Mouse (Mus musculus): ENCODE results near the gene Ddx31. TPM values are rescaled to one million over a fixed set of nuclear protein-coding genes. Genes with fewer than 3 reads are reported as not detected.
A peak's percentile ranks its signal among the peaks of the same experiment; 100 is the strongest.

The Ddx31 gene
- total and polyA plus RNA-seq, 3 experiments: 20.9 to 26.0 TPM; not detected in 1

- TF ChIP-seq ETS1 (IDR thresholded peaks at IDR 0.05; ENCODE audit: low read depth, low read length): no peak
These were observed 12.4 kb downstream of the Ddx31 start (continued) for GRCm38 (mm10) chr2:28852594-28852993.

- Histone ChIP-seq H3K4me3 (ENCODE audit: control insufficient read depth in 1 of 2, insufficient read depth in 1 of 2, low read depth in 2 of 2, low read length in 2 of 2) (no peak overlapping the region), H3K36me3 (ENCODE audit: control insufficient read depth in 1 of 2, insufficient read depth in 2 of 2, low read length in 2 of 2) (peaks cover 2 to 12% of the 10 kb centered on the region in 2 experiments; a peak in 3 of 4 replicates), H3K79me2 (ENCODE audit: control insufficient read depth, insufficient read depth, low read length, poor library complexity) (peaks cover 3% of the 10 kb centered on the region; the same call in 1 of the 2 replicates), H3K9me3 (replicated peaks; ENCODE audit: insufficient read depth, low read length) (no peaks in the 10 kb centered on the region), H3K9ac (ENCODE audit: control insufficient read depth, low read depth, low read length, poor library complexity, severe bottlenecking) (no peak overlapping the region), H3K27me3 (ENCODE audit: control insufficient read depth in 1 of 2, insufficient read depth in 2 of 2, low read length in 2 of 2) (no peaks in the 10 kb centered on the region), H3K4me1 (ENCODE audit: control insufficient read depth in 1 of 2, insufficient read depth in 2 of 2, low read length in 2 of 2) (no peaks in the 10 kb centered on the region; a peak in 1 of 4 replicates), H3K27ac (ENCODE audit: control insufficient read depth, low read depth, low read length) (no peak overlapping the region)
- no peak for TF ChIP-seq ETS1 (IDR thresholded peaks at IDR 0.05; ENCODE audit: low read depth, low read length)
- no peak for TF ChIP-seq TAL1 (IDR thresholded peaks at IDR 0.05; ENCODE audit: low read length)
- no peak for DNase-seq (ENCODE audit: low read depth, low spot score)
These were observed 15.6 kb downstream of the Ddx31 start for GRCm38 (mm10) chr2:28855773-28856172.

GRCm38 (mm10) chr2:28859303-28859702, 19.1 kb downstream of the Ddx31 start:
- TF ChIP-seq E2F4 (IDR thresholded peaks at IDR 0.05; ENCODE audit: borderline replicate concordance, low read depth, low read length) (no peak), JUND (IDR thresholded peaks at IDR 0.05; ENCODE audit: low read depth, low read length) (no peak), MAZ (IDR thresholded peaks at IDR 0.05; ENCODE audit: low read depth, low read length) (no peak), UBTF (IDR thresholded peaks at IDR 0.05; ENCODE audit: borderline replicate concordance, insufficient read depth, low read depth, low read length) (no peak), TCF12 (IDR thresholded peaks at IDR 0.05; ENCODE audit: low read depth, low read length) (peak; percentile 34; the same call in 1 of the 2 replicates), MYB (IDR thresholded peaks at IDR 0.05; ENCODE audit: low read depth, low read length) (no peak), MEF2A (IDR thresholded peaks at IDR 0.05; ENCODE audit: extremely low read depth, insufficient replicate concordance, low read depth, low read length, poor library complexity, severe bottlenecking) (no peak), MXI1 (IDR thresholded peaks at IDR 0.05; ENCODE audit: low read depth, low read length) (peak; percentile 55; the same call in 1 of the 2 replicates), ETS1 (IDR thresholded peaks at IDR 0.05; ENCODE audit: low read depth, low read length) (peak; percentile 67), BHLHE40 (IDR thresholded peaks at IDR 0.05; ENCODE audit: borderline replicate concordance, low read depth, low read length) (no peak), TBP (IDR thresholded peaks at IDR 0.05; ENCODE audit: low read depth, low read length) (no peak), RAD21 (IDR thresholded peaks at IDR 0.05; ENCODE audit: low read depth, low read length) (no peak), USF1 (IDR thresholded peaks at IDR 0.05; ENCODE audit: low read depth, low read length) (no peak), GATA1 (IDR thresholded peaks at IDR 0.05; ENCODE audit: low read depth, low read length) (peak; percentile 47; the same call in 1 of the 2 replicates), SIN3A (IDR thresholded peaks at IDR 0.05; ENCODE audit: low read length) (no peak)
- no peaks in the 10 kb centered on the region; a peak in 1 of 4 replicates for H3K4me1 ChIP-seq (ENCODE audit: control insufficient read depth in 1 of 2, insufficient read depth in 2 of 2, low read length in 2 of 2)
- H3K27me3 ChIP-seq (ENCODE audit: control insufficient read depth in 1 of 2, insufficient read depth in 2 of 2, low read length in 2 of 2): no peaks in the 10 kb centered on the region
- no peaks in the 10 kb centered on the region for H3K9me3 ChIP-seq (replicated peaks; ENCODE audit: insufficient read depth, low read length)
- no peaks in the 10 kb centered on the region for H3K79me2 ChIP-seq (ENCODE audit: control insufficient read depth, insufficient read depth, low read length, poor library complexity)
- H3K27ac ChIP-seq (ENCODE audit: control insufficient read depth, low read depth, low read length): no peak overlapping the region
- H3K4me3 ChIP-seq (ENCODE audit: control insufficient read depth in 1 of 2, insufficient read depth in 1 of 2, low read depth in 2 of 2, low read length in 2 of 2): no peak overlapping the region
- peak; percentile 39 for DNase-seq (ENCODE audit: low read depth, low spot score)
- H3K36me3 ChIP-seq (ENCODE audit: control insufficient read depth in 1 of 2, insufficient read depth in 2 of 2, low read length in 2 of 2): peaks cover 2 to 17% of the 10 kb centered on the region in 2 experiments; a peak in 3 of 4 replicates
- H3K9ac ChIP-seq (ENCODE audit: control insufficient read depth, low read depth, low read length, poor library complexity, severe bottlenecking): no peak overlapping the region

All from MEL (cell line).